Mouse (Mus musculus): ENCODE measurements around the gene Nell2. TPM values are rescaled to one million over a fixed set of nuclear protein-coding genes. Genes with fewer than 3 reads are reported as not detected.

The Nell2 gene
- total RNA-seq, 2 experiments from 2014 or later: 738 to 777 TPM

DNA sequence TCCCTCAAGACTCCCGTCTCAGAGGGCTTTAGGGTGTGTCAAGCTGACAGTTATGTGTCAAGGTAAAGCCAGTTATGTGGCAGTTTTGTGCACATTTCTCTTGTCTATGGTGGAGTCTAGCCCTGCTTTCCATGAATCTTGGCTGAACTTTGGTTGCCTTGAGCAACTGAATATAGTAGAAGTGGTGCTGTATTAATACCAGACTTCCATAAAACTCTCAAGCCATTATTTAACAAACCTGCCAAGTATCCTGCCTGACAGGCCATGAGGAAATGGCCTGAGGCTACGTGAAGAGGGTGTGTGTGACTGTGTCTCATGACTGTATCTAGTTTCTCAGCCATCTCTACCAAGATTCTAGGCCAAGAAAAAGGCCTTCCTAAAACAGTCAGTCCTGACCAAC is 147.5 kb downstream of the Nell2 start:
- Histone ChIP-seq H3K4me3 (no peak overlapping the region), H3K27ac (no peak overlapping the region)
- no peak for DNase-seq (ENCODE audit: low spot score in 2 of 2)
- no peak for TF ChIP-seq CTCF (conservative IDR thresholded peaks at IDR 0.05)

DNA sequence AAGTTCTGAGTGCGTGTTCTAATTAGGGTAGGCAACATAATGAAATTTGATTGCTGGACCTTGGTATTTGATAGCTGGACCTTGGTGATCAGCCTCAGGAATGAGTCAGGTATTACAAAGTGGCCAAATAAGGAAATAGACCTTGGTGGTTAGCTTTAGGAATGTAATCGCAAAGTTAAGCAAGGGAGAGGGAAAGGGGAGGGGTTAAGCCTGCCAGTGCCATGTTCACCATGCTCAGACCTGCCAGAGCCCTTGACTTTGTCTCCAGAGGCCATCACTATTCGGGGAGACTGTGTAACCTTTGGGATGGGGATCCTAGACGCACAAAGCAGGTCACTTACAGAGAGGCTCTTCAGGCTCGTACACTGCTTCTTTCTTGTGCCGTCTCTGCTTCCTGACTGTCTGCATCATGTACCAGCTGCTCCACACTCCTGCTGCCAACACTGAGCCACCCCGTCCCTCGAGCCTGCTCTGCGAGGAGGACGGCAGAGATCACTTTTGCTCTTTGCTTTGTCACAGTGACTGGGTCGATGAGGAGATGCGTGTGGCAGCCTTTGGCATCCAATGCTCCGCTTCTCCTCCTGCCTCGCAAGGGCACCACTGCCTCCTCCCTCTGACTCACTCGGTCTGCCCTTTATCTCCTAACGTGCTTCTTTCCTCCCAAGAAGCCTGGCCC is 157.5 kb downstream of the Nell2 start:
- peak overlapping the region; percentile 79 for H3K27ac ChIP-seq
- H3K4me3 ChIP-seq: peak overlapping the region; percentile 1; the same call in 1 of the 2 replicates
- peak; percentile 53 to 63 for DNase-seq (ENCODE audit: low spot score in 2 of 2)
- no peak for TF ChIP-seq CTCF (conservative IDR thresholded peaks at IDR 0.05)

DNA sequence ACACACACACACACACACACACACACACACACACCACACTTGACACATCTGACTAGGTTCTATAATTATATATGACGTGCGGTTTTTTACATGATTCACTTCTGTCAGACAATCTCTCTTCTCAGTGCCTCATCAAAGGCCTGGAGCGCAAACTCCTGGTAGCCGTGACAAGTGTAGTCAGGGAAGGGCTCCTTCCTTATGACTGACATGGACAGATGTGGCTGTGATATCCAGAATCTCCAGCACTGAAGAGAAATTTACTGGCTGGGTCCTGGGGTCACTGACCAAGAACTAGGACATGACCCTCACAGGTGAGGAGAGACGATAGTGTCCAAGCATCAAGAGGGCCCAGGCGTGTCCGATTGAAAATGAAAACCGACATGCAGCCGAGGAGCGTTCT is 160.2 kb downstream of the Nell2 start:
- TF ChIP-seq CTCF (conservative IDR thresholded peaks at IDR 0.05): no peak
- DNase-seq (ENCODE audit: low spot score in 2 of 2): no peak
- Histone ChIP-seq H3K4me3 (no peak overlapping the region), H3K27ac (no peak overlapping the region)

DNA sequence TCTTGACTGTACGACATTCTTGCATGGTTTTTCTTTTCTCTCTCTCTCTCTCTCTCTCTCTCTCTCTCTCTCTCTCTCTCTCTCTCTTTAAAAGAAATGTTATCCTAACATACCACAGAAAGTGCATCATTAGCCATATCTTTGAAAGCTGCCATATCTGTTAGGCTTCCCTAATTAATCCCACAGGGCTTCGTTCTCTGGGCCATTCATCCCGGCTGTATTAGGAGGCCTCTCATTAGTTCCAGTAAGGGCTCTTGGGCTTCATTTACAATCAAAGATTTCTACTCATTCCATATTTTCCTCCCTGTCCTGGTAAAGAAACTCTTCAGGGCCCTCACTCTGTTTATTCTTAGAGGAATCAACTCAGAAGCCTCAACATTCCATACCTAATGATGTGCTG is 161.9 kb downstream of the Nell2 start:
- no peak overlapping the region for H3K27ac ChIP-seq
- TF ChIP-seq CTCF (conservative IDR thresholded peaks at IDR 0.05): no peak
- H3K4me3 ChIP-seq: no peak overlapping the region
- DNase-seq (ENCODE audit: low spot score in 2 of 2): no peak

DNA sequence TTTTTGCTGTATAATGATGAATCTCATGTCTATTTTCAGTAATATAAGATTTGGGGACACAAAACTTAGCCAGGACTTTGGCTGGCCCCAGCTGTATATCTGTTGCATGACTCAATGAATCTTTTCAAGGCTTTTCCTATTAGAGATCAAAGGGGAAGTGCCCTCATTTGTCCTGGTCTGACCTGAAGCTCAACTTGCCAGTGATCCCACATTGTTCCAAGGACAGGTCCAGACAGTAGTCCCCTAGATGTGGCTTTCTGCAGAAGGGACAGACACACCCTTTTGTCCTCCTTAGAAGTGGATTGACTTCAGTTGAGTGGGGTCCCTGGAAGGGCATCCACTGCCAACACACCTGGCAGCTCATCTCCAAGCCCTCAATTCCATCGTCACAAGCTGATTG is 173.6 kb downstream of the Nell2 start:
- no peak for TF ChIP-seq CTCF (conservative IDR thresholded peaks at IDR 0.05)
- DNase-seq (ENCODE audit: low spot score in 2 of 2): no peak
- H3K27ac ChIP-seq: no peak overlapping the region
- no peak overlapping the region for H3K4me3 ChIP-seq

DNA sequence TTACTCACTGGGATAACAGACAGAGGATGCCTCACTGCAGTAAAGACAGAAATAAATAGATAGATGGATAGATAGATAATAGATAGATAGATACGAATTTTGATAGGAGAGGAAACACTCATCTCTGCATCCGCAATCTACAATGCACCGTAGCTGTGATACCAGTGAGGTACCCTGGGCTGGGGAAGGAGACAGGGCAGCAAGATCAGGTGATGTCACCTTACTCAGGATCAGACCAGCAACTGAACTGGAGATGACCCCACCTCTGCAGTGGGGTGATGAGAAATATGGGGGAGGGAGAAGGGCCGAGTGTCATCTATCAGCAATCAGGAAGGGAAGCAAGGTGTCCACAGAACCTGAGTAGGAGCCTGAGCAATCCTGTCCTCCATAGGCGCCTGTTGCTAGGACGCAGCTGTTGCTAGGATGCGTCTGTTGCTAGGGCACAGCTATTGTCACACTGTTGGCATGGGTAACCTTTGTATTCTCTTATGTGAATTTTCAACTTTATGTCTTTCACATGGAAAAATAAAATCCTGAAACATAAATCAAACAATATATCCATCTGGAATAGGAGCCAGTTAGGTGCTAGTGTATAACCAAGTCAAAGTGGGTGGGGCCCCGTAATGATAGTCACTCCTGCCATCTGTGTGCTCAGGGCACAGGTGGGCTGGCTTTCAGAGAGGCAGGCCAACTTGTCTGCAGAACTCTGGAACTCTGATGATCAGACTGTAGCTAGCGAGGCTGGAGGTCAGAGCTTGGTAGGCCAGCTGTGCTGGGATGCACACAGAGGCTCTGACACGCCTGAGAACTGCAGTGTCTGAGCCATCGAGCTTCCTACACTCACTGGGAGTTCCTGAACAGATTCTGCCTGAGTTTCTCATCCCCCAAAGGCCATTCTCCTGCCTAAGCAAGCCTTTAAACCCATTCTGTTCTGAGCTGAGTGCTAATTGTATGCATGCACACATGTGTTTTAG is 193.7 kb downstream of the Nell2 start:
- DNase-seq (ENCODE audit: low spot score in 2 of 2): no peak
- no peak for TF ChIP-seq CTCF (conservative IDR thresholded peaks at IDR 0.05)
- H3K27ac ChIP-seq: peak overlapping the region; percentile 73
- no peak overlapping the region for H3K4me3 ChIP-seq

DNA sequence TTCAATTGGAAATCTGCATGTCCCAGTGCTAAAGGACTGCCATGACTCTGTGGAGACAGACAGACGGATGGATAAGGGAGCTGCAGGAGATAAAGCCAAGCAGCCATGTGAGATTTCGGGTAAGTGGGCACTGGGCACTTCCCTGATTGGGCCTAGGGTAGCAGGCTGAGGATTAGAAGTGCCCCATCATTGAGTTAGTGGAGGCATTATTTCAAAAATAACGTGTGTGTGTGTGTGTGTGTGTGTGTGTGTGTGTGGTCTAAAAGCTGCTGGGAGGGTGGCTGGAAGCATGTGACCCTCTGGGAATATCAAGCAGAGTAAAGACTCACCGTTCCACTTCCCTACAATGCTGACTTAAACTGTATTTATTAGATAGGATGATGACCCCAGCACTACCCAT is 195.1 kb downstream of the Nell2 start:
- no peak for TF ChIP-seq CTCF (conservative IDR thresholded peaks at IDR 0.05)
- DNase-seq (ENCODE audit: low spot score in 2 of 2): no peak
- H3K4me3 ChIP-seq: no peak overlapping the region
- peak overlapping the region; percentile 73; the same call in 1 of the 2 replicates for H3K27ac ChIP-seq

DNA sequence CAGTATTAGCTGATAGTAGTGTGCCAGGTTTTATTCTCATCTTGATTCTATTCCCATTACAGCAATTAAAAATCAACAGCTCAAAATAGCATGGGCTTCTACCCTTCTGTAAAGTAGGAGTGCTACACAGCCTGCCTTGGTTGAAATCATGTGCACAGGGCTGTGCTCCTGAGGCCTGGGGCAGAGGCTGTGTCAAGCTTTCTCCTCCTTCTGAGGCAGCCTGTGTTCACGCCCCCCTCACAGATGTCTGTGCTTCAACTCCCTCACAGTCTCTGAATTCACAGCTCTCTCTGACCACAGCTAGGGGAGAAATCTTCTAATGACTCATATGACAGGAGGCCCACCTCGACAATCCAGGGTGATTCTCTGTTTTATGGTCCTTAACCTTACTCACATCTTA is 197.4 kb downstream of the Nell2 start:
- peak overlapping the region; percentile 77 for H3K27ac ChIP-seq
- no peak overlapping the region for H3K4me3 ChIP-seq
- TF ChIP-seq CTCF (conservative IDR thresholded peaks at IDR 0.05): no peak
- no peak for DNase-seq (ENCODE audit: low spot score in 2 of 2)

DNA sequence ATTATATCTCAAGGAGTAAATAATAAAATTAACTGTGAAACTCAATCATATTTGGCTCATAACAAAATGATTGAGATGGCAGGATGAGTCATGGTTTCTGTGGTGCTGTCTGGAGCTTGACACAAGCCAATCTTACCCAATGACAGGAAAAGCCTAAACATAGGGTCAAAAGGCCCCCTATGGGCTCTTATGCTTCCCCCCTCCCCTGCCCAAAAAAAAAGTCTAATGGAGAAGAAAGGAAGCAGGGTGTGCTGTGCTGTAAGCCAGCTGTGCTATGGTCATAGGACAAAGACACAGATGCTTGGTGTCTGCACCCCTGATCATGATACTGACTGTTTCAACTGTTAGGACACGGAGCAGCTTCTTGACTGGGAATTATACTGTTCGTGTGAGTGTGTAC is 205.6 kb downstream of the Nell2 start:
- Histone ChIP-seq H3K27ac (peak overlapping the region; percentile 0; the same call in 1 of the 2 replicates), H3K4me3 (no peak overlapping the region)
- no peak for TF ChIP-seq CTCF (conservative IDR thresholded peaks at IDR 0.05)
- no peak for DNase-seq (ENCODE audit: low spot score in 2 of 2)

DNA sequence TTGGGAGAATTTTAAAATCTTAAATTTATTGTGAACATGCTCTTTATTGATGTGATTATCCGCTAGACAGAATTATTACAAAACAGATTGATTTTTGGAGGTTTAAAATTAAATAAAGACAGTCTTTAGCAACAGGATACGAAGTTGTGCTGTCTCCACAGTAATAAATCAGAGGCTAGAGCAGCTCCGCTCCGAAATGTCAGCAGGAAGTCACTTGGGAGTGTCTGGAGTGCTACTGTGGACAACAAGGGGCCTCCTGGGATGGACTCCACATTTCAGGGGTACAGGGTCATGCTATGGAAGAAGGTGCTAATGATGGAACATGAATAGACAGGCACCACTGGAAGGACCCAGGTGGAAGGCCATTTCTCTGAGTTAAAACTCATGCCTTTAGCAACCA is 211.7 kb downstream of the Nell2 start:
- no peak for DNase-seq (ENCODE audit: low spot score in 2 of 2)
- TF ChIP-seq CTCF (conservative IDR thresholded peaks at IDR 0.05): no peak
- no peak overlapping the region for H3K4me3 ChIP-seq
- peak overlapping the region; percentile 43 for H3K27ac ChIP-seq

DNA sequence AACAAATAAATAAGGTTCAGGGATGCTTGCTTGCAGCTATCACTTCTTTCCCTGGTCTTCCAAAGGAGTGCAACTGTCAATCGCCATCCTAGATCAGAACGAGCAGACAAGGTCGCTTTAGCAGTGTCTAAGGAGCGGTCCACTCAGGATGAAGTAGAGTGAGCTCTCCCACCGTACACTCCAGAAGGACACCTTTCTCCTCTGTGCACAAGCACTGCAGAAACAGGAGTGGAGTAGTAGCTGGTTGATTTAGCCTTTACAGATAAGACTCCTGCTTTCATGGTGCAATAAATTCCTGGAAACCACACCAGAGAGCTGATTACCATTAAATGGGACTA is 213.6 kb downstream of the Nell2 start:
- Histone ChIP-seq H3K27ac (peak overlapping the region; percentile 69; the same call in 1 of the 2 replicates), H3K4me3 (no peak overlapping the region)
- no peak for DNase-seq (ENCODE audit: low spot score in 2 of 2)
- no peak for TF ChIP-seq CTCF (conservative IDR thresholded peaks at IDR 0.05)

DNA sequence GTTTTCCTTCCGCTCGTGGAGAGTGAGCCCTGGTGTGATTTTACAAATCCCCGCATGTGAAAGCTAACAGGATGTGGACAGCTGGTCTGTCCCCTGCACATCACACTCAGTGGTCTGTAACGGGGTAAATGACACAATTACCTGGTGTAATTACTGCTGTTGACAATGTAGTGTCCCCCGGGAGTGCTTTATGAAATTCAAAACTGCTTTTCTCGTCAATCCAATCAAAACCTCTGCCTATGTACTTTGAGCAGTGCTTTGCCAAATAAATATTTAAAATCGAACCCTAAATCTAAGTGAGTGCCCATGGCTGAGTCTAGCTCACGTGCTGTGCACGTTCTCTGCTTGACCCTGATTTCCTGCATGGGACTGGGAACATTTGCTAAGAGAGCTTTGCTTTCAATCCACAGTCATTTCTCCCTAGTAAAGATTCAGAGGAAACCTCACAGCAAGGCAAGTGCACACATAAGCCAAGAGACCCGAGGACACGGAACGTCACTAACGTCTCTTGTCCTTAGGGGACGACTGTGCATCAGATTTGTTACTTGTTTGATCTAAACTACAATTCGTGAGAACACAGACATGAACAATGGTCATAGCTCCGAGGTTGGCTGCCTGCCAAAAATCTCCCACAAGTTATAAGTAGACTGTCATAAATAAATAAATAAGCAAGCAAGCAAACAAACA is 214.1 kb downstream of the Nell2 start:
- peak overlapping the region; percentile 69 for H3K27ac ChIP-seq
- no peak for DNase-seq (ENCODE audit: low spot score in 2 of 2)
- H3K4me3 ChIP-seq: no peak overlapping the region
- TF ChIP-seq CTCF (conservative IDR thresholded peaks at IDR 0.05): no peak

DNA sequence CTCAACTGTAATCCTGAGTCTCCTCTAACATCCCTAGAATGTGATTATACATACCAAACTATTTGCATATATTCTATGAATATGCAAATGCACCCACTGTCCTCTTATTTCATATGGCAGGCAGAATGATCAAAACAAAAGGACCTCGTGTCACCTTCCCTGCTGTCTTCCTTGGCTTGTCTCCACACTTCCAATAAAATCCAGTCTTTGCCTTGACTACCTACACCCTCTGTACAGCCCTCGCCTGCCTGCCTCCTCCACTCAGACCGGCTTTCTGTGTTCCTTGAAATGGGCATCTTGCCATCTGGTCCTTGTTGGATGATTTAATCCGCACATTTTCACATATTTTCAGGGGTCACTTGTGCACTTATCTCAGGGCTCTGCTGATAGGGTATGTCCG is 215.1 kb downstream of the Nell2 start:
- DNase-seq (ENCODE audit: low spot score in 2 of 2): no peak
- TF ChIP-seq CTCF (conservative IDR thresholded peaks at IDR 0.05): no peak
- peak overlapping the region; percentile 69 for H3K27ac ChIP-seq
- no peak overlapping the region for H3K4me3 ChIP-seq

All from layer of hippocampus, adult 2 months (tissue).